Mouse (Mus musculus) neural tube, embryonic 11.5 days (tissue): ENCODE measurements around the gene Ube2q1. TPM values are rescaled to one million over a fixed set of nuclear protein-coding genes. Genes with fewer than 3 reads are reported as not detected.

Source experiments
- ATAC-seq: fragments of 200-750 bp; cut with Nextera tagmentation; 2 replicates; pipeline ENCODE4 v1.8.0; 2017; ENCODE audit warnings: moderate number of reproducible peaks, mild to moderate bottlenecking, moderate TSS enrichment, moderate library complexity; ENCODE audit not compliant: insufficient read depth, low FRiP score, low TSS enrichment
- DNase-seq: peaks from one replicate; pipeline ENCODE4 v3.0.0-alpha.2; 2015; ENCODE audit warnings: low spot score
- H3K27ac ChIP-seq: fragments of 300-500 bp; sonication (generic); 2 replicates; pipeline ENCODE4 v1.5.1; 2014; ENCODE audit warnings: low read depth, mild to moderate bottlenecking, low read length
- H3K27me3 ChIP-seq: fragments of 300-500 bp; sonication (generic); 2 replicates; pipeline ENCODE4 v1.6.1; 2014; ENCODE audit warnings: mild to moderate bottlenecking, low read length, mixed read lengths; ENCODE audit not compliant: control insufficient read depth, insufficient read depth
- H3K36me3 ChIP-seq: fragments of 300-500 bp; sonication (generic); 2 replicates; pipeline ENCODE4 v1.6.1; 2014; ENCODE audit warnings: mild to moderate bottlenecking, low read length, moderate library complexity, mixed read lengths; ENCODE audit not compliant: control insufficient read depth, insufficient read depth
- H3K4me1 ChIP-seq: fragments of 300-500 bp; sonication (generic); 2 replicates; pipeline ENCODE4 v1.6.1; 2014; ENCODE audit warnings: low read length, mixed read lengths; ENCODE audit not compliant: control insufficient read depth, insufficient read depth
- H3K4me2 ChIP-seq: fragments of 300-500 bp; sonication (generic); 2 replicates; pipeline ENCODE4 v1.6.1; 2014; ENCODE audit warnings: low read depth, mild to moderate bottlenecking, moderate library complexity
- H3K4me3 ChIP-seq: fragments of 300-500 bp; sonication (generic); 2 replicates; pipeline ENCODE4 v1.5.1; 2014; ENCODE audit warnings: low read depth, low read length
- H3K9ac ChIP-seq: fragments of 300-500 bp; sonication (generic); 2 replicates; pipeline ENCODE4 v1.6.1; 2014; ENCODE audit warnings: mild to moderate bottlenecking, low read length
- H3K9me3 ChIP-seq: fragments of 300-500 bp; sonication (generic); 2 replicates; pipeline ENCODE4 v1.6.1; 2016; ENCODE audit warnings: low read length; ENCODE audit not compliant: control insufficient read depth
- WGBS: fragments of 180-500 bp; shearing (Covaris S2); extraction: QIAGEN DNeasy Blood & Tissue Kit; methylation state at CpG from one replicate; pipeline ENCODE4 v1.1.7; 2014; 5-methylcytosine and 5-hydroxymethylcytosine counted together
- polyA plus RNA-seq: library from polyadenylated mRNA; unstranded; fragments of >200 nt; fragmentation: Nextera tagmentation; extraction: Ambion mirVana; gene quantifications from 2 replicates; pipeline ENCODE4 v1.2.1, GENCODE M21; 2014

The Ube2q1 gene
- polyA plus RNA-seq = 22.3 and 28.0 TPM in 2 replicates

DNA sequence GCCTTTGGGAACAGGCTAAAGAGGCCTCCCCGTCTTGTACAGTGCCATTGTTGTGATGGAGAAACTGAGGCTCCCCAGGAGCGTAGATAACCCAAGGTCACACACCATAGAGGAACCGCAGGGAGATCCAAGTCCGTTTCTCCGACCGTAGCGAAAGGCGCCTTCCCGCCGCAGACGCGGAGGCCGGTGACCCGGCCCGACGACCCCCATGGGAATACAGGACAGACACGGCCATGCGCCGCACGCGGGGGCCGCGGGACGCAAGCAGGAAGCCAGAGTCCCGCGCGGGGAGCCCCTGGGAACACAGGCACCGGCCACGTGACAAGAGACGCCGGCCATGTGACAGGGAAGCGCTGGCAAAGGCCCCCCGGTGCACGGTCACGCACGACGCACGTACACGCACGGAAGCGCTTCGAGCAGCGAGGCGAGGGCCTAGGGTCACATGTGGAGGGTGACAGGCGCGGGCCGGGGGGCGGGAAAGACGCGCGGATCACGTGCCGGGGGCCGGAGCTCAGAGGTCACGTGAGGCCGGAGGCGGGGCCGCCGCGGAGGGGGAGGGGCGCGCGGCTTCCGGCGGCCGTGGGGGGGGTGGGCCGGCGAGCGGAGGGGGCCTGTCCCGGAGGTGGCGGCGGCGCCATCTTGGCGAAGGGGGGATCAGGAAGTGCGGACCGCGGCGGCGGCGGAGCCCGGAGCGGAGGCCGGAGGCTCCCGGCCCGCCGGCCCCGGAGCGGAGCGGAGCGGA lies at the start of gene Ube2q1:
TSS of gene Ube2q1 (plus strand) at position 649 of the 742 bp plus-strand sequence.
- Histone ChIP-seq H3K4me2 (peak within 1 kb of the TSS; percentile 81), H3K9me3 (no peaks in the 10 kb centered on the region), H3K27me3 (no peaks in the 10 kb centered on the region), H3K4me1 (peaks cover 22% of the 10 kb centered on the region), H3K9ac (peak within 1 kb of the TSS; percentile 99), H3K36me3 (peaks cover 3% of the 10 kb centered on the region), H3K27ac (peak within 1 kb of the TSS; percentile 94), H3K4me3 (peak within 1 kb of the TSS; percentile 99)
- ATAC-seq (peak; percentile 94), DNase-seq (peak; percentile 94)
- WGBS = under 1% methylated on average over 63 of the region's 90 CpGs

DNA sequence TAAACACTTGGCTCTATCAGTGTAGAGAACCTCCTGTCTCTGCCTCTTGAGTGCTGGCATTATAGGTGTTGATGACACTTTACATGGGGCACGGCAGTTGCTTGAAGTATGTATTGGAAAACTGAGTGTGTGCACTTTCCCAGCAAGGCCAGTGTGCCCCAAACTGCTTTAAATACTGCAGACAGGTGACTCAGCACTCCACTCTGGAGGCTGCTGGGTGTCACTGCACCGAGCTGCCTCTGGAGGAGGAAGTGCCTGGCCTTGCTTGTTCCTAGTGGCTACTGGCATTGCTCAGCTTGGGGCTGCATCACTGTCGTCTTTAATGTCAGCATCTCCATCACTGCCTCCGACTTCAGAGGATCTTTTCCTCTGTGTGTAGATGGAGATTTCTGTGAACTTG lies 46.4 kb upstream of the Ube2q1 start:
- peak; percentile 34 for DNase-seq
- no peak overlapping the region for H3K9ac ChIP-seq
- H3K27me3 ChIP-seq = no peaks in the 10 kb centered on the region
- no peaks in the 10 kb centered on the region for H3K9me3 ChIP-seq
- H3K4me2 ChIP-seq = no peak overlapping the region
- no peak overlapping the region for H3K27ac ChIP-seq
- peaks cover 14% of the 10 kb centered on the region for H3K4me1 ChIP-seq
- ATAC-seq = no peak
- 19% methylated on average over 4 of the region's 4 CpGs for WGBS
- H3K4me3 ChIP-seq = no peak overlapping the region
- no peaks in the 10 kb centered on the region for H3K36me3 ChIP-seq

DNA sequence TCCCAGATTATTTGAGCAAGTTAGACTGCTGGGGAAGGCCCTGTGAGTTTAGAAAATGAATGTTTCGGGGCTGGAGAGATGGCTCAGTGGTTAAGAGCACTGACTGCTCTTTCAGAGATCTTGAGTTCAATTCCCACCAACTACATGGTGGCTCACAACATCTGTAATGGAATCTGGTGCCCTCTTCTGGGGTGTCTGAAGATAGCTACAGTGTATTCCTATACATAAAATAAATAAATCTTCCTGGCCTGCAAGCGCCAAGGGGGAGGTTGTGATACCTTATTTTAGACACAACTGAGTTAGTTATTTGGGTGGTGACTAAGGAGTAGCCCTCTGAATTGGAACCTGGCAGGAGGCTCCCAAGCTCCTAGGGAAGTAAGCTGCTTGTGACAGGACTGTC lies 44.6 kb upstream of the Ube2q1 start:
- Histone ChIP-seq H3K4me3 (no peak overlapping the region), H3K4me1 (peaks cover 12% of the 10 kb centered on the region), H3K9ac (no peak overlapping the region), H3K9me3 (no peaks in the 10 kb centered on the region), H3K36me3 (no peaks in the 10 kb centered on the region), H3K27ac (no peak overlapping the region), H3K4me2 (no peak overlapping the region), H3K27me3 (no peaks in the 10 kb centered on the region)
- WGBS = 83% methylated on average over 2 of the region's 2 CpGs
- DNase-seq (no peak), ATAC-seq (no peak)

DNA sequence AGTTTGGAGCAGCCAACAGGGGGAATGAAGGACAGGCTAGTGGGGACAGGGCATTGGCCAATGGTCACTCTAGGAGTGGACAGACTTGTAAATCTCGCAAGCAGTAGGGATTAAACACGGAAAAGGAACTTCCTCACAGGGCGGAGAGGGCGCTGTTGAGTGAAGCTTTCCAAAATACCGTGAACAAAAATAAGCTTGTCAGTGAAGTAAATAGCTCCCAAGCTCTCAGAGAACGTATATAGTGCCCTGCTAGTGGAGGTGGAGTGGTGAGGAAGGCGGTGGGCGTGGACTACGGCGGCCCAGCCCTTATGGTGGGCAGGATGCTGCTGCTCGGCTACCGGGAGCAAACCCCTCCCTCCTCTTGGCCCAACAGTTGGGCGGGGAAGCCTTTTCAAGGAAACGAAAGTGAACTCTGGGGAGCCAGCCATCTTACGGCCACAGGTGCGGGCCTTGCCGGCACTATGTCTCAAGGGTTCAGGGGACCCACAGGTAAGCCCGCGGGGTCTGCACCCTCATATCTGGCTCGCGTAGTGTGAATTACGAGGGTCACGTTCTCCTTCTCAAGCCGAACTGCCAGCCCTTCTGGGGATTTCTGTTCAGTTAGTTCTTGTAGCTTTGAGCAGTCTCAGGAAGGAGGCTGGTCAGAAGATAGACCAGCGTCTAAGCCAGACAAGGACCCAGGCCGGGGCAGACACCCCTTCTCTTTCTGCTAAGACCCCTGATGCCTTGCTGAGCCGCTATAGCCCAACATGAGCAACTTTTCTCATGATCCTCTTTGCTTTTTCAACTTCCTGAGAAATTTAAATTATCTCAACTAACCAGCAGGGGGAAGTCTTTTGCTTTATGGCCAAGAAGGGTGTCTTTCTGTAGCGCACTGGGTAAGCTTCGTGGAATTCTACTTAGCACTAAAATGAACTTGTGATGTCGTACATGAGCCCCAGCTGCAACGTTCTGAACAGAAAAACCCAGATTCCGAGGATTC lies 42.8 kb upstream of the Ube2q1 start:
- Histone ChIP-seq H3K27me3 (no peaks in the 10 kb centered on the region), H3K4me3 (peak overlapping the region; percentile 46), H3K9me3 (no peaks in the 10 kb centered on the region), H3K9ac (peak overlapping the region; percentile 59), H3K4me2 (peak overlapping the region; percentile 76), H3K4me1 (peaks cover 12% of the 10 kb centered on the region), H3K27ac (0 out of 2 replicates have a peak overlapping the region, but pooled peaks have one; percentile 27), H3K36me3 (no peaks in the 10 kb centered on the region)
- WGBS = 6% methylated on average over 32 of the region's 32 CpGs
- DNase-seq = peak; percentile 58
- ATAC-seq = peak; percentile 61; the same call in 1 of the 2 replicates

DNA sequence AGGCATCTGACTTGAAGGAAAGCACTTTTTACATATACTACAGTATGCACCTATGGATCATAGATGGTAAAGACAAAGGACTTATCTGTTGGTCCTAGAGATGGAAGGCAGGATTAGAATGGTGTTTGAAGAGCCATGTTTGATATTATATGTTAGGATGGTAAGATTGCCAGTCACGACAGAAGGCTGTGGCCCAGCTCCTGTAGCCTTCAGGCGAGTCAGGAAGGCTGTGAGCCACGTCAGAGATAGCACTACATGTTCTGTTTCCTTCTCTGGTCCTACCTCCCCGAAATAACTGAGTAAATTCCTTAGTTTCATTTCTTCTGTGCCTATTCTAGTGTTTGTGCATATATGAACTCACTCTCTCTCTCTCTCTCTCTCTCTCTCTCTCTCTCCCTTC lies 41.3 kb upstream of the Ube2q1 start:
- Histone ChIP-seq H3K36me3 (no peaks in the 10 kb centered on the region), H3K27me3 (no peaks in the 10 kb centered on the region), H3K27ac (no peak overlapping the region), H3K4me2 (no peak overlapping the region), H3K4me1 (peaks cover 12% of the 10 kb centered on the region), H3K9ac (no peak overlapping the region), H3K9me3 (no peaks in the 10 kb centered on the region), H3K4me3 (no peak overlapping the region)
- DNase-seq = no peak
- 91% methylated on average over 4 of the region's 4 CpGs for WGBS
- no peak for ATAC-seq

DNA sequence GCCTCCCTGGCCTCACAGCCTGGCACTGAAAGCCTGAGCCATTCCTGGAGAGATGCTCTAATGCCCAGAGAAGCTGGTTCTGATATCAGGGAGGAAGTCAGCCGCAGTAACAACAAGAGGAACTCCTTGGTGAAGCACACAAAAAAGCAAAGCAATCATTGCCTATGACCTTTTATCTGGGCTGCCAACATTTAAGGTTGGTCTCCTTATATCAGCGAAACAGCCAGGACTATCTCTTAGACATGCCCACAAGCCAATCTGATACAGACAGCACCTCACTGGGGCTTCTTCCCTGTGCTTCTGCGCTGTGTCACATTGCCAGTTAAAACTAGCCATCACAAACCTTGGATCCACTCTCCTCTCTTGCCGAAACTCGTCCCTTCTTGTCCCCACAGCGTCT lies 34.9 kb upstream of the Ube2q1 start:
- ATAC-seq = no peak
- WGBS = over 99% methylated on average over 6 of the region's 6 CpGs

DNA sequence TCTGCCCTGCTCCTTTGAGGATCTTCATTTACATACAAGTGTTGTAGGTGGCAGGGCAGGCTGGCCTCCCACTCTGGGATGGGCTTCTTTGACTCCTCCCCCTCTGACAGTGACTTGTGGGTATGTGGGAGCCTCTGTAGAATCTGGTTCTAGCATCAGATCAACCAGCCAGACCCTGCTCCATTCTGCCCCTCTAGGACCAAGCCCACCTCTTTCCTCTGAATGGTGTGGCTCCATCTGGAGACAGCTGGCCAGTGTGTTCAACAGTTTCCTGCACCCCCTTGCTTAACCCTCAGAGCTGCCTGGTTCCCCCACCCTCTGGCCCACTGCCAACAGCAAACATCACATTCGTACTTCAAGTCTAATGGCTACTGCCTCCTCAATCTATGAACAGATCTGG lies 21.1 kb upstream of the Ube2q1 start:
- peaks cover 7% of the 10 kb centered on the region for H3K36me3 ChIP-seq
- WGBS = 76% methylated on average over 1 of the region's 1 CpGs
- no peak overlapping the region for H3K27ac ChIP-seq
- no peak overlapping the region for H3K4me3 ChIP-seq
- no peaks in the 10 kb centered on the region for H3K27me3 ChIP-seq
- no peak overlapping the region for H3K4me2 ChIP-seq
- H3K4me1 ChIP-seq = 0 out of 2 replicates have a peak, but pooled peaks cover 3% of the 10 kb centered on the region
- H3K9ac ChIP-seq = no peak overlapping the region
- DNase-seq = no peak
- no peaks in the 10 kb centered on the region for H3K9me3 ChIP-seq
- ATAC-seq = no peak

More for the DNA sequence above, 34.9 kb upstream of the Ube2q1 start:
- Histone ChIP-seq H3K9me3 (no peaks in the 10 kb centered on the region), H3K36me3 (peaks cover 7% of the 10 kb centered on the region), H3K4me3 (no peak overlapping the region), H3K27ac (no peak overlapping the region), H3K4me1 (no peaks in the 10 kb centered on the region), H3K27me3 (no peaks in the 10 kb centered on the region), H3K9ac (no peak overlapping the region), H3K4me2 (no peak overlapping the region)
- DNase-seq = no peak

DNA sequence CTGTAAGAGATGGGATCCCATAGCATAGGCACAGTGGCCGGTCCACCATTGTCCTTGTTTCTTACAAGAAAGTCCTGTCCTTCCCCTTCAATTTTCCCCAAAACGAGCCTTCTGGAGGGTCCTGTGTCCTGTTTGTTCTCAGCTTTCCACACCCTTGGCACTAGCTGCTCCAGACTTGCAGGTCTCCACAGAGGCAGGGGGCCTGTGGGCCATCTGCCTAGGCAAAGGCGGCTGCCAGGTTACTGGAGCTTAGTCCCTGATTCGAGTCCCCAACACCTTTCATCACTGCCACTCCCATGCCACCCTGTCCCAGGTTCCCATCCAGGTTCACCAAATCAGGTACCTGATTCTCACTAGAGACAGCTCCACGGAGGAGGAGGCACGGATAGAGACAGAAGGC lies 18.1 kb upstream of the Ube2q1 start:
- Histone ChIP-seq H3K4me2 (no peak overlapping the region), H3K27me3 (no peaks in the 10 kb centered on the region), H3K4me3 (no peak overlapping the region), H3K27ac (no peak overlapping the region), H3K9ac (no peak overlapping the region), H3K4me1 (0 out of 2 replicates have a peak, but pooled peaks cover 3% of the 10 kb centered on the region), H3K9me3 (no peaks in the 10 kb centered on the region), H3K36me3 (no peaks in the 10 kb centered on the region; the same call in none of the 2 replicates)
- 81% methylated on average over 6 of the region's 6 CpGs for WGBS
- ATAC-seq (no peak), DNase-seq (no peak)
